Mouse (Mus musculus): Measurements from ENCODE around the gene Slc5a3. TPM values are rescaled to one million over a fixed set of nuclear protein-coding genes. Genes with fewer than 3 reads are reported as not detected.
"Not testable (repeated sequence)": the region's sequence is repeated elsewhere in the genome, so short reads cannot be mapped to it uniquely, and the experiment has no call there.

The Slc5a3 gene
- polyA plus RNA-seq, 1 experiment from 2014 or later: 0.85 TPM

GRCm38 (mm10) chr16:92102931-92103330 lies 44.8 kb downstream of the Slc5a3 start:
- not testable (repeated sequence) for H3K27me3 ChIP-seq; H3K9ac ChIP-seq; H3K9me3 ChIP-seq (replicated peaks); H3K36me3 ChIP-seq (replicated peaks); H3K4me1 ChIP-seq (replicated peaks); H3K27ac ChIP-seq (replicated peaks); ATAC-seq (ENCODE audit: insufficient read depth); H3K4me3 ChIP-seq (replicated peaks); H3K4me2 ChIP-seq
- WGBS (ENCODE audit: insufficient replicate concordance): 78% methylated on average over 6 of the region's 7 CpGs

GRCm38 (mm10) chr16:92103572-92104331 lies 45.6 kb downstream of the Slc5a3 start:
- H3K9ac ChIP-seq: no peak overlapping the region
- no peak for ATAC-seq (ENCODE audit: insufficient read depth)
- H3K27me3 ChIP-seq: no peaks in the 10 kb centered on the region
- H3K9me3 ChIP-seq (replicated peaks): no peaks in the 10 kb centered on the region
- no peaks in the 10 kb centered on the region; the same call in 1 of the 2 replicates for H3K4me1 ChIP-seq (replicated peaks)
- H3K36me3 ChIP-seq (replicated peaks): no peaks in the 10 kb centered on the region
- H3K4me2 ChIP-seq: no peak overlapping the region
- H3K27ac ChIP-seq (replicated peaks): no peak overlapping the region
- 63% methylated on average over 9 of the region's 9 CpGs for WGBS (ENCODE audit: insufficient replicate concordance)
- no peak overlapping the region for H3K4me3 ChIP-seq (replicated peaks)

GRCm38 (mm10) chr16:92104332-92104590 lies 46.1 kb downstream of the Slc5a3 start:
- no peak overlapping the region for H3K27ac ChIP-seq (replicated peaks)
- no peak overlapping the region for H3K9ac ChIP-seq
- no peak overlapping the region for H3K4me2 ChIP-seq
- H3K9me3 ChIP-seq (replicated peaks): no peaks in the 10 kb centered on the region
- no peaks in the 10 kb centered on the region for H3K36me3 ChIP-seq (replicated peaks)
- H3K4me3 ChIP-seq (replicated peaks): no peak overlapping the region
- H3K4me1 ChIP-seq (replicated peaks): no peaks in the 10 kb centered on the region; the same call in 1 of the 2 replicates
- no peaks in the 10 kb centered on the region for H3K27me3 ChIP-seq
- ATAC-seq (ENCODE audit: insufficient read depth): no peak
- WGBS (ENCODE audit: insufficient replicate concordance): 58% methylated on average over 2 of the region's 2 CpGs

GRCm38 (mm10) chr16:92104951-92105350 lies 46.8 kb downstream of the Slc5a3 start:
- H3K4me3 ChIP-seq (replicated peaks): no peak overlapping the region
- no peak overlapping the region for H3K4me2 ChIP-seq
- no peaks in the 10 kb centered on the region for H3K9me3 ChIP-seq (replicated peaks)
- no peaks in the 10 kb centered on the region; the same call in 1 of the 2 replicates for H3K4me1 ChIP-seq (replicated peaks)
- H3K9ac ChIP-seq: no peak overlapping the region
- no peaks in the 10 kb centered on the region for H3K27me3 ChIP-seq
- WGBS (ENCODE audit: insufficient replicate concordance): 75% methylated on average over 2 of the region's 2 CpGs
- H3K27ac ChIP-seq (replicated peaks): no peak overlapping the region
- no peaks in the 10 kb centered on the region for H3K36me3 ChIP-seq (replicated peaks)
- ATAC-seq (ENCODE audit: insufficient read depth): no peak

- Histone ChIP-seq H3K4me2 (no peak overlapping the region), H3K27me3 (no peaks in the 10 kb centered on the region), H3K27ac (replicated peaks) (no peak overlapping the region), H3K9me3 (replicated peaks) (no peaks in the 10 kb centered on the region), H3K4me1 (replicated peaks) (no peaks in the 10 kb centered on the region; the same call in 1 of the 2 replicates), H3K4me3 (replicated peaks) (no peak overlapping the region), H3K36me3 (replicated peaks) (no peaks in the 10 kb centered on the region), H3K9ac (no peak overlapping the region)
- no peak for ATAC-seq (ENCODE audit: insufficient read depth)
- WGBS (ENCODE audit: insufficient replicate concordance): 62% methylated on average over 3 of the region's 3 CpGs
Observed at GRCm38 (mm10) chr16:92105631-92106030, 47.5 kb downstream of the Slc5a3 start.

- no peak for ATAC-seq (ENCODE audit: insufficient read depth)
- Histone ChIP-seq H3K4me1 (replicated peaks) (no peaks in the 10 kb centered on the region; the same call in 1 of the 2 replicates), H3K27me3 (no peaks in the 10 kb centered on the region), H3K36me3 (replicated peaks) (0 out of 2 replicates have a peak, but pooled peaks cover 4% of the 10 kb centered on the region), H3K27ac (replicated peaks) (no peak overlapping the region), H3K9ac (no peak overlapping the region), H3K4me3 (replicated peaks) (no peak overlapping the region), H3K9me3 (replicated peaks) (no peaks in the 10 kb centered on the region), H3K4me2 (no peak overlapping the region)
- WGBS (ENCODE audit: insufficient replicate concordance): 72% methylated on average over 5 of the region's 5 CpGs
Observed at GRCm38 (mm10) chr16:92107346-92107745, 49.2 kb downstream of the Slc5a3 start.

DNA sequence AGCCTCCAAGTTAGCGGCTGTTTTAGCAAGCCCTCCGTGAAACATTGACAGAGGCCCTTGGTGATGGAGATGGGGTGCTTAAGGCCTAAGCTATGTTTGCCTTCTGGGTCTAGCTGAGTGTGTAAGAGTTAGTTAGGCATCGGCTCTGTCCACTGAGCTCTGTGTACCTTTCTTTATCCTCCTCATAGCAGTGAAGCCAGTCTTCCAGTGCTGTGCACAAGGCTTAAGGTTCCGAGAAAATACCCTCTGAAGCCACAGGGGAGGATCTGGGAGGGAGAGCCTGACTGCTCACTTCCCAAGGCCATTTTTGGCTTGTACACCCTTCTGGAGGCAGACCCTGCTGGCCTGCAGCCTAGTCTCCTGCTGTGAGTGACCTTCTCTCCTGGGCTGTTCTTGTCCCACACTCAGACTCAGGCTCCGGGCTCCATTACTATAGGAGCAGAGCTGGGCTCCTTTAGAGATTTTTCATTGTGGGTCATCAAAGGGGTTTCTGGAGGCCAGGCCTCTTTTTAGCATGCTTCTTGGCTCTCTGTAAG lies 56.7 kb downstream of the Slc5a3 start:
- WGBS (ENCODE audit: insufficient replicate concordance): 69% methylated on average over 5 of the region's 5 CpGs
- no peaks in the 10 kb centered on the region for H3K27me3 ChIP-seq

DNA sequence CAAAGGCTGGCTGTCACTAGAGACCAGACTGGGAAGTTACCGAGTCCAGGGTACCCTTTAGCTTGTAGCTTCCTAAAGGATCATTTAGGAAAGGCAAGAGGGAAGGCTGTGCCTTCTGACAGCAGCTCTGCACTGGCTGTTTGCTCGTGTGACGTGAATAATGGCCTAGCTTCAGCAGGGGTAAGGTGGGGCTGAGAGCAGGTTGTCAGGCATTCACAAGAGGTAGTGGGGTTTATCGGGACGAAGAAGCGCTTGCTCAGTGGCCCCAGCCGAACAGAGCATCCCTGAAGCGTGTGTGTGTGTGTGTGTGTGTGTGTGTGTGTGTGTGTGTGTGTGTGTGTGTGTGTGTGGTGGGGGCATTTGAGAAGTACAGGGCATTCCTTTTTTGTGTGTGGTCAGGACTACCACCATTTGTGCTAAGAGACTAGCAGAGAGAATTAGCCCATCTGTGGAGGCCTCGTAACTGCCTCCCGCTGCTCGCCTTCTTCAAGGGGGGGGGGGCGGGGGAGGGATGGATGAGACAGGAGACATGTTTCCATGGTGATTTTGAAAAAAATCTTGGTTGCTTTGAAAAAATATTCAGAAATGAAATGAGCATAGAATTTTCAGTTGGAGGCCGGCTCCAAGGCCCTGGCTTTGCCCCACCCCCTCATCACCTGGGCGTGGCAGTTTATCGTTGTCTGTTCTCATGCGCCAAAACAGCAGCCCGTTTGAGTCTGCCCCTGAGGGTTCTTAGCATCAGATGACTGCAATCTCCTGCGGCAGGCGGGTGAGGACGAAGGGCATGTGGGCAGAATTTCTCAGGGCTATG lies 57.7 kb downstream of the Slc5a3 start:
- WGBS (ENCODE audit: insufficient replicate concordance): 41% methylated on average over 20 of the region's 20 CpGs

More for the DNA sequence above, 56.7 kb downstream of the Slc5a3 start:
- no peak overlapping the region for H3K4me2 ChIP-seq
- no peak overlapping the region for H3K27ac ChIP-seq (replicated peaks)
- H3K4me1 ChIP-seq (replicated peaks): peaks cover 6% of the 10 kb centered on the region; the same call in 1 of the 2 replicates
- H3K36me3 ChIP-seq (replicated peaks): 0 out of 2 replicates have a peak, but pooled peaks cover 9% of the 10 kb centered on the region
- ATAC-seq (ENCODE audit: insufficient read depth): no peak
- H3K9me3 ChIP-seq (replicated peaks): no peaks in the 10 kb centered on the region
- no peak overlapping the region for H3K4me3 ChIP-seq (replicated peaks)
- no peak overlapping the region for H3K9ac ChIP-seq

DNA sequence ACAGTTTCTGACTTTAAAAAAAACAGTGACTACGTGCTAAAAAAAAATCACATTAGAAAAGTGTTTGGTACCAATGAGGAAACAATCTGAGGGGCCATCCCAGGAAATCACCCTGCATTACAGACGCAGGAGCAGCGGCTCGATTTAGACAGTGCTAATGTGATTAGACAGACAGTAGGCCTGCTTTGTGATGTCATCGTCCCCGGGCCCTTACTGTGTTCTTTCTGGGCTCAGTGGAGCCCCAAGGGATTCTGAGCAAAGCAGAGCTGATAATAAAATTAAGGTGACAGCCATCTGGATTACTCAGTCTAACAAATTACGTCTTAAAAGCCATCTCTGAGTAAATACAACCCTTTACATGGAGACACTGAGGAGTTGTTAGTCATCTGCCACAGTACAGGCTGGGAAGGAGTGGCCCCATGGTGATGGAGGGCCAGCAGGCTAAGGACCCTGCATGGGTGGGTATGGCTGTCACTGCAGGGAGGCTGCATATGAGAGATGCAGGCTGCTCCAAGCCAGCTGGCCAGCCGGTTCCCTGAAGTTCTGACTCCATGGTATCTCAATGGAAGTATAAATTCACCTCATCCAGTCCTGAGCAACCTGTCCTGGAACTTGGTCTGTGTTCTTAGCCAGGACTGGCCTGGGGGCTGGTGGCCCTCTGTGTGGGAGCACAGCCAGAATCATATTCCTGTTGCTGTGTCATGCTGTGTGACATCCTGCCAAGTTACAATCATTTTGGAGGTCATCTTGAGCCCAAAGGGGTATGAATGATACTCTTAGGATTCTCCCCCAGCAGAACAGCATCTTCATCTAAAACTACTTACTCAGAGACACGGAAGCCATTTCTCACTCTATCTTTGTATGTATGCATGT lies 59.5 kb downstream of the Slc5a3 start:
- peaks cover 6% of the 10 kb centered on the region; the same call in 1 of the 2 replicates for H3K4me1 ChIP-seq (replicated peaks)
- no peak overlapping the region for H3K9ac ChIP-seq
- H3K9me3 ChIP-seq (replicated peaks): no peaks in the 10 kb centered on the region
- H3K27me3 ChIP-seq: no peaks in the 10 kb centered on the region
- no peak overlapping the region for H3K4me3 ChIP-seq (replicated peaks)
- no peak overlapping the region for H3K4me2 ChIP-seq
- WGBS (ENCODE audit: insufficient replicate concordance): 73% methylated on average over 9 of the region's 9 CpGs
- H3K36me3 ChIP-seq (replicated peaks): 0 out of 2 replicates have a peak, but pooled peaks cover 4% of the 10 kb centered on the region
- no peak for ATAC-seq (ENCODE audit: insufficient read depth)
- H3K27ac ChIP-seq (replicated peaks): no peak overlapping the region

More for the DNA sequence above, 57.7 kb downstream of the Slc5a3 start:
- H3K36me3 ChIP-seq (replicated peaks): 0 out of 2 replicates have a peak, but pooled peaks cover 9% of the 10 kb centered on the region
- no peak overlapping the region for H3K4me3 ChIP-seq (replicated peaks)
- no peak overlapping the region for H3K9ac ChIP-seq
- peaks cover 6% of the 10 kb centered on the region; the same call in 1 of the 2 replicates for H3K4me1 ChIP-seq (replicated peaks)
- H3K27me3 ChIP-seq: no peaks in the 10 kb centered on the region
- H3K27ac ChIP-seq (replicated peaks): no peak overlapping the region
- no peak for ATAC-seq (ENCODE audit: insufficient read depth)
- H3K4me2 ChIP-seq: peak overlapping the region; percentile 27; the same call in 1 of the 2 replicates
- H3K9me3 ChIP-seq (replicated peaks): no peaks in the 10 kb centered on the region

DNA sequence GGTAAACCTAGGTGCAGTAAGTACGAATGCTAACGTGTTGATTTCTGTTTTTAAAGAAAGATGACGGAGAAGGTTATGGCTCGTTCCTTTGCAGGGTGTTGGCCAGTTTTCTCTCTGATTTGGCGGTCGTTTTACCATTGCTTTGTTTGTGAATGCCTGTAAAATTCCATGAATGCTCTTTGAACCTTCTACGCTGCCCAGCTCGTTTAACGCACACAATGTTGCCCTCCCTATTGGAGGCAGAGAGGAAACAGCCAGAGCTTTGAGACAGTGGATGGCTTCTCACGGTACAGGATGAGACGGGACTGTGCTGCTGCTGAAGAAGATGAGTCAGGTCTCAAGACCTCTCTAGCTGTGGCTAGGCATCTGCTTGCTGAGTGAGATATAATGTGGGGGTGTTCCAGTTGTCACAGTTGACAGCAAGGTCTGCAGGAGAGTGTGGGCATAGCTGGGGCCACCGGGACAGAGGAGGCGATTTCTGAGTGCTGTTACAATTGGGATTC lies 60.9 kb downstream of the Slc5a3 start:
- Histone ChIP-seq H3K27ac (replicated peaks) (no peak overlapping the region), H3K27me3 (no peaks in the 10 kb centered on the region), H3K9me3 (replicated peaks) (no peaks in the 10 kb centered on the region), H3K9ac (no peak overlapping the region), H3K4me1 (replicated peaks) (peaks cover 6% of the 10 kb centered on the region; the same call in 1 of the 2 replicates), H3K4me3 (replicated peaks) (no peak overlapping the region), H3K4me2 (no peak overlapping the region), H3K36me3 (replicated peaks) (no peaks in the 10 kb centered on the region)
- no peak for ATAC-seq (ENCODE audit: insufficient read depth)
- WGBS (ENCODE audit: insufficient replicate concordance): 64% methylated on average over 13 of the region's 13 CpGs
